Mouse (Mus musculus) kidney, adult 2 months (tissue): Measurements from ENCODE around the gene Tfr2.

Experiments
- CTCF ChIP-seq: fragments of 200-500 bp; conservative IDR thresholded peaks from 2 replicates; pipeline ENCODE4 v1.5.1; 2011; ENCODE audit warnings: low read depth, mild to moderate bottlenecking, control low read depth, low read length, moderate library complexity, mixed read lengths; ENCODE audit not compliant: insufficient read depth, insufficient read length
- POLR2A ChIP-seq: fragments of 200-500 bp; IDR thresholded peaks from one replicate; pipeline ENCODE4 v1.6.1; 2011; ENCODE audit warnings: low read depth, low read length, control low read depth

- TF ChIP-seq CTCF (no peak), POLR2A (no peak)
Measured at GRCm38 (mm10) chr5:137521861-137522260, 47.8 kb upstream of the Tfr2 start.
